Mouse (Mus musculus): ENCODE data around the gene Mettl1. TPM values are rescaled to one million over a fixed set of nuclear protein-coding genes. Genes with fewer than 3 reads are reported as not detected.
A peak's percentile ranks its signal among the peaks of the same experiment; 100 is the strongest.
"Not testable (repeated sequence)": the region's sequence is repeated elsewhere in the genome, so short reads cannot be mapped to it uniquely, and the experiment has no call there.

The Mettl1 gene
- polyA plus RNA-seq, 1 experiment from 2014 or later = 49.4 TPM

- Histone ChIP-seq H3K4me3 (replicated peaks; ENCODE audit: low read length) (peak within 1 kb of the TSS; percentile 85), H3K4me2 (ENCODE audit: low read depth, low read length) (peak within 1 kb of the TSS; percentile 96), H3K9ac (ENCODE audit: low read length) (peak within 1 kb of the TSS; percentile 90), H3K27me3 (ENCODE audit: control insufficient read depth, insufficient read depth, low read length) (0 out of 2 replicates have a peak, but pooled peaks cover 5% of the 10 kb centered on the region), H3K9me3 (replicated peaks; ENCODE audit: control insufficient read depth, low read length) (no peaks in the 10 kb centered on the region), H3K4me1 (ENCODE audit: control insufficient read depth, insufficient read depth, low read length) (peaks cover 17% of the 10 kb centered on the region), H3K27ac (ENCODE audit: low read length) (peak within 1 kb of the TSS; percentile 95), H3K36me3 (ENCODE audit: control insufficient read depth, insufficient read depth, low read length) (peaks cover 20% of the 10 kb centered on the region)
- peak; percentile 92 for ATAC-seq (ENCODE audit: insufficient read depth, low FRiP score)
- WGBS = 1% methylated on average over 36 of the region's 36 CpGs
Measured at GRCm38 (mm10) chr10:127070190-127071121, 29.2 kb downstream of the Mettl1 start, which contains the start of gene Tspan31. Gene Tspan31 (minus strand): TSS chr10:127070264.

- H3K4me3 ChIP-seq (replicated peaks; ENCODE audit: low read length) = peak overlapping the region; percentile 85
- no peak overlapping the region for H3K27ac ChIP-seq (ENCODE audit: low read length)
- WGBS = 67% methylated on average over 9 of the region's 9 CpGs
- H3K9me3 ChIP-seq (replicated peaks; ENCODE audit: control insufficient read depth, low read length) = no peaks in the 10 kb centered on the region
- peaks cover 15% of the 10 kb centered on the region for H3K4me1 ChIP-seq (ENCODE audit: control insufficient read depth, insufficient read depth, low read length)
- peak overlapping the region; percentile 96 for H3K4me2 ChIP-seq (ENCODE audit: low read depth, low read length)
- H3K36me3 ChIP-seq (ENCODE audit: control insufficient read depth, insufficient read depth, low read length) = peaks cover 12% of the 10 kb centered on the region
- peaks cover 5% of the 10 kb centered on the region; the same call in 1 of the 2 replicates for H3K27me3 ChIP-seq (ENCODE audit: control insufficient read depth, insufficient read depth, low read length)
- H3K9ac ChIP-seq (ENCODE audit: low read length) = peak overlapping the region; percentile 76
- no peak for ATAC-seq (ENCODE audit: insufficient read depth, low FRiP score)
Measured at GRCm38 (mm10) chr10:127071203-127071602, 30.0 kb downstream of the Mettl1 start.

- not testable (repeated sequence) for H3K9me3 ChIP-seq (replicated peaks; ENCODE audit: control insufficient read depth, low read length); H3K27ac ChIP-seq (ENCODE audit: low read length); ATAC-seq (ENCODE audit: insufficient read depth, low FRiP score); H3K9ac ChIP-seq (ENCODE audit: low read length); H3K4me3 ChIP-seq (replicated peaks; ENCODE audit: low read length); H3K4me2 ChIP-seq (ENCODE audit: low read depth, low read length); H3K36me3 ChIP-seq (ENCODE audit: control insufficient read depth, insufficient read depth, low read length)
- 82% methylated on average over 4 of the region's 4 CpGs for WGBS
- Histone ChIP-seq H3K4me1 (ENCODE audit: control insufficient read depth, insufficient read depth, low read length) (peaks cover 15% of the 10 kb centered on the region), H3K27me3 (ENCODE audit: control insufficient read depth, insufficient read depth, low read length) (peaks cover 16% of the 10 kb centered on the region)
Measured at GRCm38 (mm10) chr10:127072270-127072669, 31.1 kb downstream of the Mettl1 start.

GRCm38 (mm10) chr10:127072969-127073368, 31.8 kb downstream of the Mettl1 start:
- H3K27ac ChIP-seq (ENCODE audit: low read length); H3K4me2 ChIP-seq (ENCODE audit: low read depth, low read length); H3K36me3 ChIP-seq (ENCODE audit: control insufficient read depth, insufficient read depth, low read length); ATAC-seq (ENCODE audit: insufficient read depth, low FRiP score); H3K4me3 ChIP-seq (replicated peaks; ENCODE audit: low read length); H3K9ac ChIP-seq (ENCODE audit: low read length); H3K9me3 ChIP-seq (replicated peaks; ENCODE audit: control insufficient read depth, low read length): not testable (repeated sequence)
- Histone ChIP-seq H3K4me1 (ENCODE audit: control insufficient read depth, insufficient read depth, low read length) (peaks cover 15% of the 10 kb centered on the region), H3K27me3 (ENCODE audit: control insufficient read depth, insufficient read depth, low read length) (peaks cover 23% of the 10 kb centered on the region)
- 78% methylated on average over 2 of the region's 2 CpGs for WGBS

- H3K27me3 ChIP-seq (ENCODE audit: control insufficient read depth, insufficient read depth, low read length) = peaks cover 33% of the 10 kb centered on the region
- no peaks in the 10 kb centered on the region for H3K9me3 ChIP-seq (replicated peaks; ENCODE audit: control insufficient read depth, low read length)
- H3K4me3 ChIP-seq (replicated peaks; ENCODE audit: low read length) = no peak overlapping the region
- no peak for ATAC-seq (ENCODE audit: insufficient read depth, low FRiP score)
- peaks cover 12% of the 10 kb centered on the region for H3K4me1 ChIP-seq (ENCODE audit: control insufficient read depth, insufficient read depth, low read length)
- no peak overlapping the region for H3K27ac ChIP-seq (ENCODE audit: low read length)
- H3K4me2 ChIP-seq (ENCODE audit: low read depth, low read length) = no peak overlapping the region
- no peak overlapping the region for H3K9ac ChIP-seq (ENCODE audit: low read length)
- WGBS = 90% methylated on average over 1 of the region's 1 CpGs
- no peaks in the 10 kb centered on the region for H3K36me3 ChIP-seq (ENCODE audit: control insufficient read depth, insufficient read depth, low read length)
Measured at GRCm38 (mm10) chr10:127073981-127074380, 32.8 kb downstream of the Mettl1 start.

- H3K4me2 ChIP-seq (ENCODE audit: low read depth, low read length) = no peak within 1 kb of the TSS
- WGBS = 57% methylated on average over 9 of the region's 9 CpGs
- H3K9ac ChIP-seq (ENCODE audit: low read length) = 0 out of 2 replicates have a peak within 1 kb of the TSS, but pooled peaks have one; percentile 2
- no peak within 1 kb of the TSS for H3K4me3 ChIP-seq (replicated peaks; ENCODE audit: low read length)
- H3K27me3 ChIP-seq (ENCODE audit: control insufficient read depth, insufficient read depth, low read length) = peaks cover 44% of the 10 kb centered on the region
- H3K9me3 ChIP-seq (replicated peaks; ENCODE audit: control insufficient read depth, low read length) = no peaks in the 10 kb centered on the region
- peaks cover 20% of the 10 kb centered on the region for H3K4me1 ChIP-seq (ENCODE audit: control insufficient read depth, insufficient read depth, low read length)
- no peaks in the 10 kb centered on the region for H3K36me3 ChIP-seq (ENCODE audit: control insufficient read depth, insufficient read depth, low read length)
- no peak within 1 kb of the TSS for H3K27ac ChIP-seq (ENCODE audit: low read length)
- ATAC-seq (ENCODE audit: insufficient read depth, low FRiP score) = no peak
Measured at GRCm38 (mm10) chr10:127075080-127075479, 33.9 kb downstream of the Mettl1 start, which contains the start of gene Agap2. Gene Agap2 (plus strand): TSS chr10:127075284.

- no peak for ATAC-seq (ENCODE audit: insufficient read depth, low FRiP score)
- 57% methylated on average over 8 of the region's 8 CpGs for WGBS
- H3K27me3 ChIP-seq (ENCODE audit: control insufficient read depth, insufficient read depth, low read length) = peaks cover 49% of the 10 kb centered on the region
- H3K27ac ChIP-seq (ENCODE audit: low read length) = no peak overlapping the region
- no peak overlapping the region for H3K9ac ChIP-seq (ENCODE audit: low read length)
- H3K4me3 ChIP-seq (replicated peaks; ENCODE audit: low read length) = no peak overlapping the region
- no peaks in the 10 kb centered on the region for H3K36me3 ChIP-seq (ENCODE audit: control insufficient read depth, insufficient read depth, low read length)
- no peaks in the 10 kb centered on the region for H3K9me3 ChIP-seq (replicated peaks; ENCODE audit: control insufficient read depth, low read length)
- peaks cover 23% of the 10 kb centered on the region for H3K4me1 ChIP-seq (ENCODE audit: control insufficient read depth, insufficient read depth, low read length)
- H3K4me2 ChIP-seq (ENCODE audit: low read depth, low read length) = no peak overlapping the region
Measured at GRCm38 (mm10) chr10:127075651-127076050, 34.4 kb downstream of the Mettl1 start.

GRCm38 (mm10) chr10:127076082-127076481, 34.9 kb downstream of the Mettl1 start:
- Histone ChIP-seq H3K9ac (ENCODE audit: low read length) (0 out of 2 replicates have a peak overlapping the region, but pooled peaks have one; percentile 2), H3K36me3 (ENCODE audit: control insufficient read depth, insufficient read depth, low read length) (no peaks in the 10 kb centered on the region), H3K9me3 (replicated peaks; ENCODE audit: control insufficient read depth, low read length) (no peaks in the 10 kb centered on the region), H3K4me2 (ENCODE audit: low read depth, low read length) (no peak overlapping the region), H3K4me1 (ENCODE audit: control insufficient read depth, insufficient read depth, low read length) (peaks cover 25% of the 10 kb centered on the region), H3K4me3 (replicated peaks; ENCODE audit: low read length) (no peak overlapping the region), H3K27ac (ENCODE audit: low read length) (no peak overlapping the region), H3K27me3 (ENCODE audit: control insufficient read depth, insufficient read depth, low read length) (peaks cover 53% of the 10 kb centered on the region)
- 35% methylated on average over 4 of the region's 4 CpGs for WGBS
- ATAC-seq (ENCODE audit: insufficient read depth, low FRiP score) = no peak

- no peaks in the 10 kb centered on the region for H3K36me3 ChIP-seq (ENCODE audit: control insufficient read depth, insufficient read depth, low read length)
- H3K4me1 ChIP-seq (ENCODE audit: control insufficient read depth, insufficient read depth, low read length) = peaks cover 27% of the 10 kb centered on the region
- peaks cover 64% of the 10 kb centered on the region for H3K27me3 ChIP-seq (ENCODE audit: control insufficient read depth, insufficient read depth, low read length)
- 11% methylated on average over 10 of the region's 10 CpGs for WGBS
- H3K4me2 ChIP-seq (ENCODE audit: low read depth, low read length) = no peak overlapping the region
- H3K4me3 ChIP-seq (replicated peaks; ENCODE audit: low read length) = no peak overlapping the region
- ATAC-seq (ENCODE audit: insufficient read depth, low FRiP score) = no peak
- no peak overlapping the region for H3K9ac ChIP-seq (ENCODE audit: low read length)
- no peaks in the 10 kb centered on the region for H3K9me3 ChIP-seq (replicated peaks; ENCODE audit: control insufficient read depth, low read length)
- no peak overlapping the region for H3K27ac ChIP-seq (ENCODE audit: low read length)
Measured at GRCm38 (mm10) chr10:127077515-127077914, 36.3 kb downstream of the Mettl1 start.

Measured in stomach, embryonic 16.5 days (tissue).